Mouse (Mus musculus) ES-E14 (cell line): ENCODE results near the gene Dnmt3a. TPM values are rescaled to one million over a fixed set of nuclear protein-coding genes. Genes with fewer than 3 reads are reported as not detected.

Experiments used
- DNase-seq: peaks from one replicate; pipeline ENCODE4 v3.0.0-alpha.2; 2013; ENCODE audit warnings: low read depth, low spot score
- H3K27ac ChIP-seq: 2 replicates; pipeline ENCODE4 v1.5.1; 2012; ENCODE audit warnings: low read depth, mild to moderate bottlenecking, low read length, moderate library complexity, mixed read lengths; ENCODE audit not compliant: poor library complexity, insufficient read depth, severe bottlenecking
- H3K36me3 ChIP-seq: 2 replicates; pipeline ENCODE4 v1.6.1; 2012; ENCODE audit warnings: mild to moderate bottlenecking, low read length, moderate library complexity, mixed read lengths; ENCODE audit not compliant: control insufficient read depth, poor library complexity, insufficient read depth, severe bottlenecking
- H3K4me1 ChIP-seq, 2 experiments: fragments of 150-350 bp in 1 of 2; sonication (generic) in 1 of 2; 2 replicates each; pipeline ENCODE4 v1.6.1; 2012; ENCODE audit warnings: low read length in 2 of 2, mild to moderate bottlenecking in 1 of 2, mixed read lengths in 1 of 2; ENCODE audit not compliant: control insufficient read depth in 2 of 2, insufficient read depth in 2 of 2, poor library complexity in 1 of 2
- H3K4me3 ChIP-seq, 2 experiments: fragments of 150-350 bp in 1 of 2; sonication (generic) in 1 of 2; 2 replicates each; pipeline ENCODE4 v1.5.1; 2012; ENCODE audit warnings: low read length in 2 of 2, low read depth in 1 of 2, mild to moderate bottlenecking in 1 of 2, mixed read lengths in 1 of 2; ENCODE audit not compliant: insufficient read depth in 1 of 2, poor library complexity in 1 of 2, severe bottlenecking in 1 of 2
- H3K9ac ChIP-seq: 2 replicates; pipeline ENCODE4 v1.6.1; 2012; ENCODE audit warnings: low read depth, mild to moderate bottlenecking, low read length, mixed read lengths; ENCODE audit not compliant: poor library complexity, insufficient read depth, severe bottlenecking
- H3K9me3 ChIP-seq: fragments of 150-350 bp; sonication (generic); 2 replicates; pipeline ENCODE4 v1.6.1; 2012; ENCODE audit warnings: low read depth, mild to moderate bottlenecking, low read length; ENCODE audit not compliant: control insufficient read depth, insufficient read depth
- CHD2 ChIP-seq: IDR thresholded peaks from 2 replicates; pipeline ENCODE4 v1.6.1; 2014; ENCODE audit warnings: mild to moderate bottlenecking, low read depth, low read length, inconsistent platforms
- HCFC1 ChIP-seq: IDR thresholded peaks from 2 replicates; pipeline ENCODE4 v1.6.1; 2012; ENCODE audit warnings: low read length, inconsistent platforms, borderline replicate concordance; ENCODE audit not compliant: insufficient read depth
- MAFK ChIP-seq: IDR thresholded peaks from 2 replicates; pipeline ENCODE4 v1.6.1; 2014; ENCODE audit warnings: mild to moderate bottlenecking, low read depth, low read length, inconsistent platforms; ENCODE audit not compliant: insufficient read depth
- ZC3H11A ChIP-seq: IDR thresholded peaks from 2 replicates; pipeline ENCODE4 v1.6.1; 2012; ENCODE audit warnings: low read depth, mild to moderate bottlenecking, inconsistent platforms, low read length, borderline replicate concordance
- ZNF384 ChIP-seq: IDR thresholded peaks from 2 replicates; pipeline ENCODE4 v1.6.1; 2012; ENCODE audit warnings: low read depth, low read length, inconsistent platforms
- in situ Hi-C, 2 experiments: fragments of 600-800 bp; cut with MboI; formaldehyde crosslinking; loops; one replicate each; pipeline ENCODE4 v1.15.1; 2025; ENCODE audit warnings: low sequenced_read_pairs in 2 of 2, inconsistent platforms in 1 of 2; ENCODE audit not compliant: unreplicated experiment in 2 of 2
- total RNA-seq: library from RNA; depleted of rRNA; stranded (reverse); fragments of 300-350 nt; gene quantifications from 2 replicates; pipeline ENCODE4 v1.2.3, GENCODE M21; 2012; rRNA removed

Gene Dnmt3a
- total RNA-seq, 1 experiment, result 77.0 TPM

DNA sequence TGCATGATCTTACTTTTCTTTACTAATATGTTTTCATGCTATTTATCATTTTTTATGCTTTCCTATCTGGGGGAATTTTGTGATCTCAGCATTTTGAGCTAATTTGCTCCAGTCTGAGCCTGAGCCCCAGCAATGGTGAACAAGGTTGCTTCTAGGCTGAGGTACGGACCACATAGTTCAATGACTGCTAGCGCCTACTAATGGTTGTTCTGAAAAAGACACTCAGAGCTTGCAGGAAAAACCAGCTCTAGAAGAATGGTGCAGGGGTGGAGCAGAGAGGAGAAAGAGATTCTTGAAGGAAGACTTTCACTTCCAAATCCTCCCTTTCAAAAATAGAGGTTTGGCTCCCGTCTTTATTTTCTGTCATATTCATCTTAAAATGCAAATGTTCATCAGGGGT is 150.5 kb downstream of the Dnmt3a start:
- Histone ChIP-seq H3K9me3 (no peaks in the 10 kb centered on the region), H3K27ac (no peak overlapping the region), H3K4me1 (peaks cover 2 to 3% of the 10 kb centered on the region in 2 experiments; a peak in 2 of 4 replicates), H3K36me3 (no peaks in the 10 kb centered on the region), H3K9ac (no peak overlapping the region), H3K4me3 (no peak overlapping the region)
- no peak for TF ChIP-seq ZC3H11A
- TF ChIP-seq CHD2, result no peak
- no peak for TF ChIP-seq HCFC1
- no peak for TF ChIP-seq ZNF384
- TF ChIP-seq MAFK, result no peak
- DNase-seq, result peak; percentile 56
- in situ Hi-C loops, result no loop called here

GRCm38 (mm10) chr12:3959791-3960543 is 154.2 kb downstream of the Dnmt3a start:
- no peaks in the 10 kb centered on the region for H3K36me3 ChIP-seq
- TF ChIP-seq HCFC1, result peak; percentile 43; the same call in 1 of the 2 replicates
- TF ChIP-seq MAFK, result no peak
- peak overlapping the region; percentile 65 for H3K27ac ChIP-seq
- in situ Hi-C loops, result no loop called here
- peaks cover 0 to 3% of the 10 kb centered on the region in 2 experiments; a peak in 1 of 4 replicates for H3K4me1 ChIP-seq
- peak overlapping the region; percentile 89 to 92 for H3K4me3 ChIP-seq
- peak overlapping the region; percentile 95 for H3K9ac ChIP-seq
- DNase-seq, result peak; percentile 90
- no peaks in the 10 kb centered on the region for H3K9me3 ChIP-seq

DNA sequence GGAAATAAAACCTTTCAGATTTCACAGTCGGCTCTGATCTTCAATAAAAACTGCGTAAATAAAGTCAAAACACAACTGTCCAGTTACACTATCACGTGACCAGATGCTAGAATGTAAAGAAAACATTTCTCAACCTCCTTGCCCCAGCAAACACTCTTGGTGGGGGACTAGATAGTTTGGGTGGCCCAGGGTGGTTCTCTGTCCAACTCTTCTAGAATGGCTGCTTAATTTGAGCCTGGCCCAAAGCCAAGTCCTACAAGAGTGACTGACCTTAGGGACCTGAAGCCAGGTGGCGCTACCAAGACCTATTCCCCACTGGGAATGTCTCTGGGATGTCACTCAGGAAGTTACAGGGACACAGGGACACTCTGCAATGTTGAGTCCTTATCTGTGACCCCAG is 154.7 kb downstream of the Dnmt3a start:
- Histone ChIP-seq H3K36me3 (no peaks in the 10 kb centered on the region), H3K4me1 (peaks cover 0 to 3% of the 10 kb centered on the region in 2 experiments; a peak in 1 of 4 replicates), H3K9me3 (no peaks in the 10 kb centered on the region), H3K27ac (peak overlapping the region; percentile 65; the same call in 1 of the 2 replicates), H3K9ac (peak overlapping the region; percentile 95), H3K4me3 (peak overlapping the region; percentile 89 to 92)
- TF ChIP-seq ZC3H11A (no peak), HCFC1 (no peak), CHD2 (no peak), MAFK (no peak), ZNF384 (no peak)
- in situ Hi-C loops, result no loop called here
- DNase-seq, result no peak

Other genes with a start within 250 kb of the Dnmt3a start
- gene Dtnb, start 233.6 kb upstream of the Dnmt3a start, total RNA-seq, result 31.2 and 39.6 TPM in 2 replicates
- gene Pomc, start 148.9 kb downstream of the Dnmt3a start, total RNA-seq, result 5.2 and 5.7 TPM in 2 replicates
- gene Efr3b, start 232.9 kb downstream of the Dnmt3a start, total RNA-seq, result 3.5 and 5.1 TPM in 2 replicates